Mouse (Mus musculus) hindbrain, embryonic 11.5 days (tissue): ENCODE measurements around the gene Mcrip2. TPM values are rescaled to one million over a fixed set of nuclear protein-coding genes. Genes with fewer than 3 reads are reported as not detected.

Experiments
- ATAC-seq: fragments of 200-750 bp; cut with Nextera tagmentation; 2 replicates; pipeline ENCODE4 v1.8.0; 2017; ENCODE audit warnings: mild to moderate bottlenecking, moderate TSS enrichment, moderate library complexity; ENCODE audit not compliant: low FRiP score
- DNase-seq: peaks from one replicate; pipeline ENCODE4 v3.0.0-alpha.2; 2015; ENCODE audit warnings: low spot score
- H3K27ac ChIP-seq: fragments of 300-500 bp; sonication (generic); 2 replicates; pipeline ENCODE4 v1.5.1; 2014; ENCODE audit warnings: mild to moderate bottlenecking, low read depth, low read length
- H3K27me3 ChIP-seq: fragments of 300-500 bp; sonication (generic); 2 replicates; pipeline ENCODE4 v1.6.1; 2014; ENCODE audit warnings: mild to moderate bottlenecking, low read length, moderate library complexity, mixed read lengths; ENCODE audit not compliant: control insufficient read depth, insufficient read depth
- H3K36me3 ChIP-seq: fragments of 300-500 bp; sonication (generic); 2 replicates; pipeline ENCODE4 v1.6.1; 2014; ENCODE audit warnings: mild to moderate bottlenecking, low read length, moderate library complexity, mixed read lengths; ENCODE audit not compliant: control insufficient read depth, insufficient read depth
- H3K4me1 ChIP-seq: fragments of 300-500 bp; sonication (generic); replicated peaks from 2 replicates; pipeline ENCODE4 v1.6.1; 2014; ENCODE audit warnings: low read length, mixed read lengths; ENCODE audit not compliant: control insufficient read depth, insufficient read depth
- H3K4me2 ChIP-seq: fragments of 300-500 bp; sonication (generic); replicated peaks from 2 replicates; pipeline ENCODE4 v1.6.1; 2014; ENCODE audit warnings: mild to moderate bottlenecking, low read depth, low read length
- H3K4me3 ChIP-seq: fragments of 300-500 bp; sonication (generic); 2 replicates; pipeline ENCODE4 v1.5.1; 2014; ENCODE audit warnings: low read depth, low read length
- H3K9ac ChIP-seq: fragments of 300-500 bp; sonication (generic); 2 replicates; pipeline ENCODE4 v1.6.1; 2014; ENCODE audit warnings: low read depth, low read length
- H3K9me3 ChIP-seq: fragments of 300-500 bp; sonication (generic); 2 replicates; pipeline ENCODE4 v1.6.1; 2016; ENCODE audit warnings: low read length; ENCODE audit not compliant: control insufficient read depth
- WGBS: fragments of 180-500 bp; shearing (Covaris S2); extraction: QIAGEN DNeasy Blood & Tissue Kit; methylation state at CpG from one replicate; pipeline ENCODE4 v1.1.7; 2014; 5-methylcytosine and 5-hydroxymethylcytosine counted together
- polyA plus RNA-seq: library from polyadenylated mRNA; unstranded; fragments of >200 nt; fragmentation: Nextera tagmentation; extraction: Ambion mirVana; gene quantifications from 2 replicates; pipeline ENCODE4 v1.2.1, GENCODE M21; 2014

The Mcrip2 gene
- polyA plus RNA-seq, 1 experiment from 2014 or later, result 8.3 TPM

DNA sequence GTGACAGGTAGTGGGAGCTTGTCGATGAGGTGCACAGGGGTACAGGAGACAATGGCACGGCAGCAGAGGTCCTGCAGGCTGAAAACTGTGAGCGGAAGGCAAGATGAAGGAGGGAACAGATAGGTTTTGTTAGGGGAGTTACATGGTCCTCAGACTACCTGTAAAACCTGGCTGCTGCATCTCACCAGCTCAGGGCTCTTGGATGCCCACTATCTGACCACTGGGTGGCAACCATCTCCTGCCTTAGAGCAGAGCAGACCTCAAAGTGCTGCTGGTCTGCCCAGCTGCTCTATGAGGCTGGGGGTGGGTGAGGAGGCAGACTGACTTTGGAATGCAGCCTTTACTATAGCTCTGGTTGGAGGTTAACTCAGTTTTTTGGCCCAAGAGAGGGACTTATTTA is 15.3 kb upstream of the Mcrip2 start:
- Histone ChIP-seq H3K4me3 (no peak overlapping the region), H3K4me1 (peaks cover 17% of the 10 kb centered on the region), H3K36me3 (no peaks in the 10 kb centered on the region), H3K9ac (no peak overlapping the region), H3K4me2 (no peak overlapping the region), H3K9me3 (no peaks in the 10 kb centered on the region), H3K27me3 (no peaks in the 10 kb centered on the region), H3K27ac (no peak overlapping the region)
- 87% methylated on average over 3 of the region's 3 CpGs for WGBS
- DNase-seq (no peak), ATAC-seq (no peak)

DNA sequence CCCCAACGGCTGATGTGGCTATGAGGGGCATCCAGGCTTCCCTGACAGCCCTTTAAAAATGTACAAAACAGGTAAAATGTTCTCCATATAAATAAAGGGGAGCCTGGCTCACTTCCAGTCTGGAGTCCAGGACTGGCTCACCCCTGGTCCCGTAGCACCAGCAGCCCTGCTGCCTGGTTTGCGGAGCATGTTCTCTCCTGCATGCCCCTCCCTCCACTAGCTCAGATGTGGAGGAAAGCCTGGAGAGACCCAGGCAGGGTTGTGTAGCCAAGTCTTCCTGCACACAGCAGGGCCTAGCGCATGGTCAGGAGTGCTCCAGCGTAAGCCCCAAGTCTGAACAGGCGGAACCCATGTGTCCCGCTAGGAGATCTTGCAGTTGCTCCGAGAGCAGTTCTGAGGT is 14.7 kb upstream of the Mcrip2 start:
- ATAC-seq (no peak), DNase-seq (no peak)
- H3K27ac ChIP-seq, result no peak overlapping the region
- no peaks in the 10 kb centered on the region for H3K36me3 ChIP-seq
- 82% methylated on average over 8 of the region's 8 CpGs for WGBS
- H3K27me3 ChIP-seq, result no peaks in the 10 kb centered on the region
- H3K4me2 ChIP-seq, result no peak overlapping the region
- peaks cover 17% of the 10 kb centered on the region for H3K4me1 ChIP-seq
- H3K4me3 ChIP-seq, result no peak overlapping the region
- no peaks in the 10 kb centered on the region for H3K9me3 ChIP-seq
- no peak overlapping the region for H3K9ac ChIP-seq

DNA sequence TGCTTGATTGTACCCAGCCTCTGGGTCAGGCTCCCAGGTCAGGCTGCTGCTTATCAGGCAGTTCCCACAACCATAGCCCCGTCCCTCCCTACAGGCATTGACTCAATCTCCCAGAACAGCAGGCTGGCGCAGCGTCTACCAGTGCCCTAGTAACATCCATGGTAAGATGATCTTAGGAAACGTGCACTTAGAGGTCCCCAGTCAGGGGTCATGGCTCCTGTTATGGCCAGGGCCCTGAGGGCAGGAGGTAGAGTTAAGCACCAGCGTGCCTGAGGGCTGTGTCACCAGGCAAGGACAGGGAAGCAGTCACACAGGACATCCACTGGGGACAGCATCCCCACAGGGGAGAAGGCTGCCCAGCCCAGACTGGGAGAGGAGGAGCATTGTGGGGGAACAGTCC is 13.7 kb upstream of the Mcrip2 start:
- Histone ChIP-seq H3K9me3 (no peaks in the 10 kb centered on the region), H3K36me3 (no peaks in the 10 kb centered on the region), H3K27ac (peak overlapping the region; percentile 89), H3K9ac (no peak overlapping the region), H3K27me3 (no peaks in the 10 kb centered on the region), H3K4me1 (peaks cover 17% of the 10 kb centered on the region), H3K4me2 (no peak overlapping the region), H3K4me3 (no peak overlapping the region)
- WGBS, result 24% methylated on average over 5 of the region's 5 CpGs
- no peak for ATAC-seq
- no peak for DNase-seq

DNA sequence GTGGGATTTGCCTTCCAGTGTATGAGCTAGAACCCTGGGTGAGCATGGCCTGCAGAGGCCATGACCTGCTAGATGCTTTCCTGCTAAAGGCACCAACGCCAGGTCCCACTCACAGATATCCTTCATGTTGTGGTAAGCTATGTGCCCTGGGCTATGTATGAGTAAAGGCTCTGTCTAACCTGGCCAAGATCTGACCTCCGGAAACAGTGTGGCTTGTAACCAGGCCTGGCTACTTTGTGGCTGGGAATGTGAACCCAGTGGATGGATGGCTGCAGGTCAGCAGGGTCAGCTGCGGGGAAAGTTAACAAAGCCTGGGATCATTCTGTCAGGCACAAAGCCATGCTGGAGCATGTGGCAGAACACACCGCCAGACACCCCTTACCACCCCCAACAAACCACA is 13.1 kb upstream of the Mcrip2 start:
- DNase-seq, result no peak
- H3K4me3 ChIP-seq, result no peak overlapping the region

DNA sequence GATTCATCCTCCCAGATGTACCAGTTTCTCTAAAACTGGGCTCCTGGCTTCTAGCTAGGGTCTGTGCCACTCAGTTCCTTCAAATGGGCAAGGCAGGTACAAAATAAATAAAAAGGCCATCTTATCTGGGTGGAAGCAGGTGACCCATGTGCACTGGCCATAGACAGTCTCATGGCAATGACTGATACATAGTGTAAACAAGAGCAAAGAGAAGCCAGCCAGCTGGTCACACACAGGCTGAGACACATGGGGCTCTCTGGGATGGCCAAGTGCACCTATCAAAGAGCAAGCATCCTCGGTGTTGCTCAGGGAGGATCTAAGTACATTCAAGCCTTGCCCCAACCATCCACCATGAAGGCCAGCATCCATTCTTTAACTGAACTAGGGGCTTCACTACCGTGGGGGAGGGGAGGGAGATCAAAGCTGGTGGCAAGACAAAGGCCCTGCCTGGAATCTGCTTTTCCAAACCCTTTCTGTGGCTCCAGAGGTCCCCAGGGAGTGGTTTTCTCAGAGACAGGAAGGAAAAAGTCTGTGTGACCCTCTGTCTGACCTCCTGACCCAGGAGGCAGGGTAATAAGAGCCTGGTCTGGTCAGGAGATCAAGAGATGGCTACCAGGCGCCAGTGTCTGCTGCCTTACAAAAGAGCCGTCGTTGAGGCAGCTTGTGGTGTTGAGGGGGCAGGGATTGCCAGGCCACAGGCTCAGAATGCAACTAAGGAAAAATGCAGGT is 12.5 kb upstream of the Mcrip2 start:
- H3K4me3 ChIP-seq, result no peak overlapping the region
- peak overlapping the region; percentile 89 for H3K27ac ChIP-seq
- no peaks in the 10 kb centered on the region for H3K36me3 ChIP-seq
- peaks cover 21% of the 10 kb centered on the region for H3K4me1 ChIP-seq
- no peak overlapping the region for H3K4me2 ChIP-seq
- ATAC-seq, result no peak
- H3K9ac ChIP-seq, result peak overlapping the region; percentile 37
- WGBS, result 2% methylated on average over 5 of the region's 5 CpGs
- no peaks in the 10 kb centered on the region for H3K27me3 ChIP-seq
- no peaks in the 10 kb centered on the region for H3K9me3 ChIP-seq
- peak; percentile 72 for DNase-seq

More for the DNA sequence above, 13.1 kb upstream of the Mcrip2 start:
- Histone ChIP-seq H3K27me3 (no peaks in the 10 kb centered on the region), H3K9me3 (no peaks in the 10 kb centered on the region), H3K27ac (peak overlapping the region; percentile 89), H3K4me2 (no peak overlapping the region), H3K36me3 (no peaks in the 10 kb centered on the region), H3K4me1 (peaks cover 17% of the 10 kb centered on the region), H3K9ac (0 out of 2 replicates have a peak overlapping the region, but pooled peaks have one; percentile 40)
- ATAC-seq, result no peak
- 11% methylated on average over 4 of the region's 4 CpGs for WGBS

DNA sequence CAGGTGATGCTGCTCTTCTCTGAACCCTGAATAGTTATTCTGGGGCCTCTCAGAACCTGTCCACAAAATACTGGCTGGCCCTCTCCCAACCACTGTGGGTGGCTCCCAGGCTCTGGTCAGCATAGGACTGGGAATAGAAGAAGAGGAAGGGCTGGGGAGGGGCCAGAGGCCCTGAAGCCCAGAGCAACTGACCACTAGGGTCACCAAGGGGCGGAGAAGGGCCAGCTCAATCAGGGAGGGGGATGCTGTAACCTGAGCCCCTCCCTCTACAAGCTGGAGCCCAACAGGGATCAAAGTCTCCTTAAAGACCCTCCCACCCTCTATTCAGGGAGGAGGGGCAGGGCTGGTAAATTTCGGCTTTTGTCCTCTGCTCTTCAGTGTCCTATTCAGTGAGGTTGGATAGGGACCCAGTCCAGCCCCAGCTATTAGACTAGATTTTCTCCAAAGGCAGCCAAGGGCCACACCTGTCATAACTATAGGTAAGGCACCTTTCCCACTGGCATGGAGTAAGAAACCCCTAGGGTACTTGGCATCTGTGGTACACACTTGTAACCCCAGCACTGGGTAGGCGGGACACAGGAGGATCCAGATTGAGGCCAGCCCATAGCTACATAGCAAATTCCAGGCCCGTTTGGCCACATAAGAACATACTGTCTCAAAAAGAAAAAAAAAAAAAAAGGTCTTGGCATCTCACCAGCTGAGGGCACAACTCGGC is 11.8 kb upstream of the Mcrip2 start, which contains the start of gene Wfikkn1:
Wfikkn1 (minus strand) TSS at position 663 of the 715 bp plus-strand sequence.
- H3K4me3 ChIP-seq, result no peak within 1 kb of the TSS
- no peaks in the 10 kb centered on the region for H3K9me3 ChIP-seq
- DNase-seq, result no peak
- no peak for ATAC-seq
- H3K4me1 ChIP-seq, result peaks cover 21% of the 10 kb centered on the region
- no peaks in the 10 kb centered on the region for H3K27me3 ChIP-seq
- peak within 1 kb of the TSS; percentile 89 for H3K27ac ChIP-seq
- no peaks in the 10 kb centered on the region for H3K36me3 ChIP-seq
- no peak within 1 kb of the TSS for H3K4me2 ChIP-seq
- 20% methylated on average over 5 of the region's 5 CpGs for WGBS
- peak within 1 kb of the TSS; percentile 40 for H3K9ac ChIP-seq

DNA sequence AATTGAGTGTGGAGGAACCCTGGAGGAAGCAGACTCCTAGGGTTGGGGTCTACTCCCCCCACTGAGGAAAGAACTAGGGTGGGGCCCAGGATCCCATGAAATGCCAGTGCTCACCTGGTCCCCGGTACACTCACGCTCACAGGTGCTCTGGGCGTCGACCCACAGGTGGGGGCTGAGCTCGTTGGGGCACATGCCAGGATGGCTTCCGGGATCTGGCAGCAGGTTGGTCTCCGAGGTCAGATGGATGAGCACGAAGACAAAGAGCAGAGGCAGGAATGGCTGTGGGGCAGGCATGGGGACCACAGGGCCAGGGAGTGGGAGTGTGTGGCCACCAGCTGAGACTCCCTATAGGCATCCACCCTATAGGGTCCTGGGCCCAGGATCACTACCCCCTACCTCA is 11.2 kb upstream of the Mcrip2 start:
- H3K9ac ChIP-seq, result no peak overlapping the region
- H3K27ac ChIP-seq, result no peak overlapping the region

DNA sequence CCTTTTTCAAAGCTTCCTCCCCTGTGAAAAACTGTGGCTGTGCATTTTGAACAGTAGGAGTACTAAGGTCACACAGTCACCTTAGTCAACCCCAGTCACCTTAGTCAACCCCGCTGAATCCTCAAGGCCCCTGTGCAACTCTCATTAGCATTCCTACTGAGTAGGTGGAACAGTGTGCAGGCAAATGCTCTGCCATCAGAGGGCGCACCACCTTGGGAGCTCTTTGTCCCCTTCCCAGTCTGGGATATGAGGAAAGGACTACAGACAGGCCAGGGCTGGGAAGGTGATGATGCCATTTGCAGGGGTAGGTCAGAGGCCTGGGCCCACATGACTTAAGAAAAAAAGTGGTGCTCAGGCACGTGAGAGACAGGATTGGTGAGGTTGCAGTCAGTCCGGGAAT is 10.7 kb upstream of the Mcrip2 start:
- H3K27me3 ChIP-seq, result no peaks in the 10 kb centered on the region
- no peak overlapping the region for H3K4me3 ChIP-seq
- ATAC-seq (no peak), DNase-seq (peak; percentile 56)
- H3K4me1 ChIP-seq, result peaks cover 21% of the 10 kb centered on the region
- no peak overlapping the region for H3K27ac ChIP-seq
- no peak overlapping the region for H3K4me2 ChIP-seq
- H3K9ac ChIP-seq, result no peak overlapping the region
- no peaks in the 10 kb centered on the region for H3K9me3 ChIP-seq
- no peaks in the 10 kb centered on the region for H3K36me3 ChIP-seq
- 44% methylated on average over 4 of the region's 4 CpGs for WGBS

More for the DNA sequence above, 11.2 kb upstream of the Mcrip2 start:
- Histone ChIP-seq H3K4me1 (peaks cover 21% of the 10 kb centered on the region), H3K27me3 (no peaks in the 10 kb centered on the region), H3K9me3 (no peaks in the 10 kb centered on the region), H3K36me3 (no peaks in the 10 kb centered on the region), H3K4me2 (no peak overlapping the region), H3K4me3 (no peak overlapping the region)
- DNase-seq (no peak), ATAC-seq (no peak)
- WGBS, result 68% methylated on average over 8 of the region's 8 CpGs
